Mouse (Mus musculus) bone marrow macrophage, adult 2 months (primary cell): ENCODE measurements around the gene Zfp385b.

Experiments used
- CTCF ChIP-seq: IDR thresholded peaks from 2 replicates; pipeline ENCODE4 v1.5.1; 2012; ENCODE audit warnings: low read depth, mild to moderate bottlenecking, low read length, moderate library complexity
- POLR2A ChIP-seq: IDR thresholded peaks from 2 replicates; pipeline ENCODE4 v1.6.1; 2012; ENCODE audit warnings: mild to moderate bottlenecking, low read depth, low read length, borderline replicate concordance

DNA sequence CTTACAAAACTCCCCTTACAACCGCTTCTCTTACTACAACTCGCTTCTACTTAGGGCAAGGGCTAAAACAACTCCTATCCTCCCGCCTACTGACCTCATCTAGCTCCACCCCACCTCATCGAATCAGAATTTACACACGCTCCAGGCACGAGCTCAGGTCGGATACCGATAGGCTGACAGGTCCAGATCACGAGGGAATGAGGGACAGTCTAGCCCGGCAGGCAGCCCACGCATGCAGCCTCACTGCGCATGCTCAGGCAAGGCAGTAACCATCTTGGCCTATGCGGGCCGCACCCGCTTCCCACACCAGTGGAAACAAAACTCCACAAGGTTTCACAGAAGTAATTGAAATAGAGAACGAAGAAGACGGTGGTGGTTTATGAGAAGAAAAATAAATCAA, 20.1 kb upstream of the Zfp385b start:
- no peak for TF ChIP-seq CTCF
- no peak for TF ChIP-seq POLR2A
